Mouse (Mus musculus) heart, adult 8-10 months (tissue): ENCODE data around the gene 4933425L06Rik. TPM values are rescaled to one million over a fixed set of nuclear protein-coding genes. Genes with fewer than 3 reads are reported as not detected.

Source experiments
- DNase-seq: peaks from one replicate; pipeline ENCODE4 v3.0.0; 2022; ENCODE audit warnings: low spot score
- total RNA-seq, 4 experiments: library from RNA; stranded (reverse); gene quantifications; 2 replicates each; pipeline ENCODE4 v1.2.4; 2022

The 4933425L06Rik gene
- total RNA-seq, 4 experiments from 2014 or later: not detected

DNA sequence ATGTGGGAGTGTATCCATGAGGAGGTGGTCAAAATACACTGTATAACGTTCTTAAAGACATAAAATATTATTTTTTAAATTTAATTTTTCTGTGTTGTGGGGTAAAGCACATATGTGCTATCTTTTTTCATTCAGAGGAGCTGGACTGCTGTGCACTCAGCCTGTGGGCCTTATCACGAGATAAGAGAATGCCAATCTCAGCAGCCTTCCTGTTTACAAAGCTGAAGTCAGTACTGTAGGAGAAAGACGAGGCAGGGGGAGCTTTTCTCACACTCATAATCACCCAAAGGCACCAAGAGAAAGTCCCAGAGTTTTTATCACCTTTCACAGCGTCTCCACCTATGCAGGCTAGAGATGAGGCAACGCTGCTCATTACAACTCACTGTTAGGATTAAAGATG, 52.5 kb downstream of the 4933425L06Rik start:
- no peak for DNase-seq

- no peak for DNase-seq
These were observed 58.0 kb downstream of the 4933425L06Rik start for GRCm38 (mm10) chr13:105139881-105140280.

- DNase-seq: no peak
These were observed 64.9 kb downstream of the 4933425L06Rik start for GRCm38 (mm10) chr13:105146827-105147226.

GRCm38 (mm10) chr13:105147795-105148418, 66.0 kb downstream of the 4933425L06Rik start:
- DNase-seq: no peak

GRCm38 (mm10) chr13:105150006-105150405, 68.1 kb downstream of the 4933425L06Rik start:
- DNase-seq: no peak

GRCm38 (mm10) chr13:105153955-105154354, 72.0 kb downstream of the 4933425L06Rik start:
- DNase-seq: no peak

DNA sequence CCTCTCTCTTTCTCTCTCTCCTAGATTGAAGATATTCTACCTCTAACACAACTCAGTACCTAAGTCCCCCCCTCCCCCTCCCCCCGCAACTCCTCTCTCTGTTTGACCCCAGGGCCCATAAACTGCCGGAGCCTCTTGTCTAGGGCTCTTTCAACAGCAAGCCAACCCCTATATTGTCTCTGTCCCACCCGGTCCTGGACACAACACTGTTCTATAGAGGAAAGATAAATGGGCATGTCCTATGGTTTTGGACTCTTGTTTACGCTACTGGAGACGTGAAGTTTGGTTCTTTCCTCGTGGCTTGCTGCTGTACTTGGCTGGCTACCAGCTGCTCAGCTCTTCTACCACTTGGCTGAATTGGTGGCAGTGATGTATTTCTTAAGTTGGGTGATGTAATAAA, 83.5 kb downstream of the 4933425L06Rik start:
- DNase-seq: no peak

Other genes starting within 250 kb of the 4933425L06Rik start
- not detected for gene Shisal2b, start 218.2 kb upstream of the 4933425L06Rik start, total RNA-seq
- 1 to 10 TPM; 5.1 to 6.3 (median 5.9) TPM for gene Rgs7bp, start 27.2 kb upstream of the 4933425L06Rik start, total RNA-seq
- 1 to 10 TPM in 3 of 4 experiments, under 1 TPM in 1; 0.94 to 2.3 (median 1.5) TPM for gene Rnf180, start 212.7 kb downstream of the 4933425L06Rik start, total RNA-seq